Mouse (Mus musculus) adrenal gland, adult 18-20 months (tissue): ENCODE measurements around the gene Fgf5. TPM values are rescaled to one million over a fixed set of nuclear protein-coding genes. Genes with fewer than 3 reads are reported as not detected.

Experiments used
- DNase-seq, 2 experiments: peaks; one replicate each; pipeline ENCODE4 v3.0.0; 2021 to 2022; ENCODE audit warnings: low spot score in 2 of 2
- total RNA-seq, 2 experiments: library from RNA; stranded (reverse); gene quantifications; 1 replicate in 1 of 2; 2 replicates in 1 of 2; pipeline ENCODE4 v1.2.3; 2021

The Fgf5 gene
- total RNA-seq, 2 experiments from 2014 or later = not detected

DNA sequence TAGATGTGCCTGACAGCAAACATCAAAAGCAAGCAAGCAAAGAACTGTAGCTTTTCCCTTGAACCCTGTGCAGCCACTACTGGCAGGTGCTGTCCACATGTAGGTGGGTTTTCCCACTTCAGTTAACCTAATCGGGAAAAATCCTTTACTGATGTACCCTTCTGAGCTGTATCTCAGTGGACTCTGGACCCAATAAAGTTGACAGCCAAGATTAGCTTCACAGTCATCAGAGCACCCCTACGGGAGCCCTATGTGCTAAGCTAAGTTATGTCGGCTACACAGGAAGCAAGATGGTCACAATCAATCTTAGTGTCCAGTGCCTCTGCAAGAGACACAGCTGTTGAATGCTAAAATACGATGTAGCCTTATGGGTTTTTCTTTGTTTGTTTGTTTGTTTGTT, 46.1 kb downstream of the Fgf5 start:
- DNase-seq = no peak

- DNase-seq = no peak
Measured at GRCm38 (mm10) chr5:98305673-98306072, 51.7 kb downstream of the Fgf5 start.

DNA sequence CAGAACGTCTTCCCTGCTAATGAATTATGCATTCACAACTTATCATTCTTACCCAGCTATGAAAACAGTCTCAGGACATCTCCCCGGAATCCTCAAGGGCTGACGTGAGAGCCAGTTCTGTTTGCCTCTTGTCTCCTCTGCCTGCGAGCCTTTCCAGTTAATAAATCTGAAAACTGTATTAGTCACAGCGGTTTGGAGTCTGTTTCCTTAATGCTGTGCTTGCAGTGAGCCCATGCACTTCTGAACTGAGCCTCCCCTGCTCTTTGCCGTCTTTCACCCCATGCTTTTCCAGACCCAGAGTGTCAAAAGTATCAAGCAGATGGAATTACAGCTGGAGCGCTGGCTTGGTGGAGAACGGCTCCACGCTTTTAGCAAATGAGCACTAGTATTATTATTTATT, 52.5 kb downstream of the Fgf5 start:
- no peak for DNase-seq

GRCm38 (mm10) chr5:98326625-98327024, 72.6 kb downstream of the Fgf5 start:
- no peak for DNase-seq

Other genes starting within 250 kb of the Fgf5 start
- gene Antxr2, start 223.1 kb upstream of the Fgf5 start, total RNA-seq = 10 to 100 TPM; 30.1 to 42.5 TPM
- under 1 TPM; 0.10 to 0.16 TPM for gene Prdm8, start 87.0 kb upstream of the Fgf5 start, total RNA-seq
- gene Cfap299, start 75.1 kb downstream of the Fgf5 start, total RNA-seq = not detected